ENCODE assay signal across 19 mouse cellular contexts in genomic region chr19:10367802-10368201, GRCm38 (mm10). TPM values are rescaled to one million over a fixed set of nuclear protein-coding genes. Genes with fewer than 3 reads are reported as not detected.
DNase-seq lines count a peak whose midpoint lies in the region; ATAC-seq lines count a peak whose summit lies in the region.
"Had no signal": no experiment of that assay in that cellular context is flagged by ENCODE, and none has a peak within 500 bp of the region (broad histone marks: within the 10 kb centered on the region; RNA-seq: fewer than 3 reads in every experiment).

No protein-coding gene starts in this region.

- no peaks in the 10 kb centered on the region for H3K4me1 ChIP-seq in heart, embryonic 11.5 days (ENCODE audit: control insufficient read depth, insufficient read depth, low read length)
- H3K4me1 ChIP-seq: forebrain, embryonic 13.5 days had no signal

- no peak overlapping the region for H3K4me3 ChIP-seq in heart, embryonic 11.5 days (ENCODE audit: low read depth, low read length)
- H3K4me3 ChIP-seq: forebrain, embryonic 13.5 days; heart, embryonic 10.5 days; neural tube, embryonic 12.5 days had no signal

- intact Hi-C loops in left cerebral cortex, postnatal 14 days (cut with DNase I) = no loop called here

- H3K9ac ChIP-seq in heart, embryonic 11.5 days (ENCODE audit: low read depth, low read length) = no peak overlapping the region
- H3K9ac ChIP-seq: forebrain, embryonic 13.5 days; liver, embryonic 14.5 days; neural tube, embryonic 12.5 days had no signal

- peak; percentile 61 for DNase-seq in ovary, postnatal 36 days (ENCODE audit: low spot score)
- no peak for DNase-seq in ovary, postnatal 10 days (ENCODE audit: low spot score)
- peak; percentile 68 to 78 for DNase-seq in layer of hippocampus, adult 8-10 months (ENCODE audit: low spot score in 2 of 2)
- peak; percentile 81 to 85 for DNase-seq in left cerebral cortex, postnatal 14 days (ENCODE audit: low spot score in 2 of 2)
- no peak for DNase-seq in cerebellum, postnatal 36 days
- DNase-seq in gastrocnemius, postnatal 10 days = no peak
- DNase-seq: cerebellum, adult 2 months; embryo, embryonic 11 days; gastrocnemius, postnatal 25 days; retina, postnatal 1 day; thymus, adult 18-20 months had no signal

- H3K4me2 ChIP-seq in heart, embryonic 11.5 days = no peak overlapping the region
- H3K4me2 ChIP-seq: forebrain, embryonic 13.5 days; neural tube, embryonic 12.5 days had no signal

- H3K36me3 ChIP-seq in heart, embryonic 11.5 days (ENCODE audit: control insufficient read depth, insufficient read depth, low read length) = no peaks in the 10 kb centered on the region
- H3K36me3 ChIP-seq: heart, embryonic 10.5 days; neural tube, embryonic 12.5 days had no signal

- H3K27ac ChIP-seq in heart, embryonic 11.5 days (ENCODE audit: low read depth, low read length) = no peak overlapping the region
- H3K27ac ChIP-seq: forebrain, embryonic 13.5 days; heart, embryonic 10.5 days; liver, embryonic 14.5 days; neural tube, embryonic 12.5 days had no signal

- H3K9me3 ChIP-seq in heart, embryonic 11.5 days (replicated peaks; ENCODE audit: control insufficient read depth, low read length) = no peaks in the 10 kb centered on the region
- H3K9me3 ChIP-seq: forebrain, embryonic 13.5 days; heart, embryonic 10.5 days; neural tube, embryonic 12.5 days had no signal

- ATAC-seq in heart, embryonic 11.5 days (replicated peaks; ENCODE audit: insufficient number of reproducible peaks, low FRiP score, low TSS enrichment) = no peak
- ATAC-seq: forebrain, embryonic 13.5 days; inflammation-experienced regulatory T-cells, adult 6 months; lung, postnatal 0 days had no signal

- H3K27me3 ChIP-seq in heart, embryonic 11.5 days (ENCODE audit: control insufficient read depth, insufficient read depth, low read length) = peaks cover 16% of the 10 kb centered on the region; the same call in 1 of the 2 replicates
- H3K27me3 ChIP-seq: neural tube, embryonic 12.5 days had no signal

- 74% methylated on average over 7 of the region's 7 CpGs for WGBS in heart, embryonic 11.5 days (ENCODE audit: insufficient replicate concordance)

RNA-seq across cellular contexts. Expression of gene Syt7, which starts 21.1 kb away (rescaled TPM):
- 100 to 1,000 TPM; 241 to 317 (median 281) TPM for total RNA-seq in layer of hippocampus, adult 8-10 months (2022)
- 100 to 1,000 TPM; 279 to 314 TPM for total RNA-seq in left cerebral cortex, postnatal 14 days (2021)
- 1.2 and 2.0 TPM in 2 replicates for polyA plus RNA-seq in heart, embryonic 11.5 days (2014; fragmentation: Nextera tagmentation; extraction: Ambion mirVana)
- 1 to 10 TPM; 3.5 TPM for total RNA-seq in gastrocnemius, postnatal 10 days (2021)
- total RNA-seq: megakaryocyte, adult 5-6 weeks had no signal

Comparison
In these comparisons a context has a peak if more than half of its experiments do, and no peak if none do; other contexts are left out.
1. DNase-seq: peak in ovary, postnatal 36 days (single experiment), layer of hippocampus, adult 8-10 months (2 of 2) and left cerebral cortex, postnatal 14 days (2 of 2); none in ovary, postnatal 10 days (single experiment), cerebellum, postnatal 36 days (0 of 2) and gastrocnemius, postnatal 10 days (single experiment).
2. RNA of gene Syt7, which starts 21.1 kb away (total RNA-seq): 279 to 314 TPM in left cerebral cortex, postnatal 14 days and 241 to 317 TPM in layer of hippocampus, adult 8-10 months; 3.5 TPM in gastrocnemius, postnatal 10 days; every median in the first group is over 10 times any median in the second.